Mouse (Mus musculus) fat pad, adult 2 months (tissue): Measurements from ENCODE around the gene Fiz1.
"Not testable (repeated sequence)": the region's sequence is repeated elsewhere in the genome, so short reads cannot be mapped to it uniquely, and the experiment has no call there.

Experiments
- DNase-seq: peaks from one replicate; pipeline ENCODE4 v3.0.0-alpha.2; 2011; ENCODE audit warnings: low read depth, low spot score; ENCODE audit errors: extremely low read depth

The Fiz1 gene

DNA sequence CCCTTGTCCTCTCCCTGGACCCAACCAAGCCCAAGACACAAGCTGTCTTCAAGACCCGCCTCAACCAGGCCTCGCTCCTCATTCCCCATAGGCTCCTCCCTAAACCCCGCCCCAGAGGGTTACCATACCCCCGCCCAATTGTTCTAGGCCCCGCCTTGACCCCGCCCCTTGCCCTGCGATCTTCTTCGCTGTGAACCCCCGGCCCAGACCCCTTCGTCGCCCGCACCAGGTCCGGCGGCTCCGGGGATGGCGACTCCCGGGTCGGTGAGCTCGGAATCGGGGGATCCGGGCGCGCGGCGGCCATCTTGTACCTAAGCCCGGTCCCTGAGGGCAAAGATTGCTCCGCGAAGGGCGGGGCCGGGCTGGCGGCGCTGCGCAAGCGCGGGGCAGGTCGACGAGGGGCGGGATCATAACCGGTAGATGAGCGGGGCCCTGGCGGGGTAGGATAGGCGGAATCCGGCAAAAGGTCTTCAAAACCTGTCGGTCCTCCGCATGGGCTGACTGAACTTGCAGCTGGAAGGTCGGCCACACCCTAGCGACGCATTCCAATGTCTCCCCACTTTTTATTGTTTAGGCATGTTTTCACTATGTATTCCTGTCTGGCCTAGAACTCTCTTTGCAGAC lies 23.7 kb upstream of the Fiz1 start, which contains the start of gene Zfp784:
TSS of gene Zfp784 (minus strand) at position 338 of the 624 bp plus-strand sequence.
- peak; percentile 42 for DNase-seq

DNA sequence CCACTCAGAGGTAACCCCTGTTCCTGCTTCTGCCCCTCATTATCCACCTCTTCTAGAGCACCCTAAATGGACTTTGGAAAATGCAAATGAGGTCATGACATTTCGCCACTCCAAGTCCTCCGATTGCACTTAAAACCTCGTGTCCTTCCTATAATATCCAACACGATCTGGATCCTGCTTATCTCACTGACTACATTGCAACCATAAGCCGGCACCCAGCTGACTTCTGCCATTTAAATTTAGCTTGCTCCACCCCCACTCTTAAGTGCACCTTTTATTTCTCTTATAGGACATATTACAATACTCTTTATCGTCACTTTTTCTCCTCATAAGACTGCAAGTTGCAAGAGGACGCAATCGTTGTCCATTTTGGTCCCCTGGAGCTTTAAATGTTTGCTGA lies 23.0 kb upstream of the Fiz1 start:
- no peak for DNase-seq

DNA sequence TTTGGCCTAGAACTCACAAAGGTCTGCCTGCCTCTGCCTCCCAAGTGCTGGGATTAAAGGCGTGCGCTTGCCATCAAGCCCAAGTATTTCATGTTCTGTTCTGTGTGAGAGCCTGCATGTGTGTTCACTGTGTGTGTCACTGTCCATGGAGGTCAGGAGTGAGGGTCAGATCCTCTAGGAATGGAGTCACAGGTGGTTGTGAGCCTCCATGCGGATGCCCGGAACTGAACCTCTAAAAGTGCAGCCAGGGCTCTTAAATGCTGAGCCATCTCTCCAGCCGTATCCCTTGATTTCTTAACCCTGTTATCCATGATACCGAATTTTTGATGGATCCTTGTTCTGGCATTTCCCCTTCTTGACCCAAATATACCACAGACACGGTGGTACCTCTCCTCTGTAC lies 22.5 kb upstream of the Fiz1 start:
- DNase-seq = no peak

DNA sequence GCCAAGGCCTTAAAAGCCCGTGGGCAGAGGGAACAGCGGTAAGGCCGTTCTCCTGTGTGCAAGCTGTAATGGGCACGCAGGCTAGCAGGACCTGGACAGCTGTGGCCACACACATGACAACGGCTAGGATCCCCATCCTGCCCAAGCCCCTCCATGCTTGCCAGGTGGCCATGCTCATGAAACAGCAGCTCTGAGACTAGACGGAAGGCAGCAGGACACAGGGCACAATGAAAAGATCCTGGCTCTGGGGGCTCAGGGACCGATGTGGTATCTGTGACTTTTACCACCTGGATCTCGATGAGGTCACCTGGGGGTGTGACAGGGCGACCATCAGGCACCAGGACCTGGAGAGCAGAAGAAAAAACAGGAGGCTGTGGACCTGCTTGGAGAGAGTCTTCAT lies 21.6 kb upstream of the Fiz1 start:
- no peak for DNase-seq

DNA sequence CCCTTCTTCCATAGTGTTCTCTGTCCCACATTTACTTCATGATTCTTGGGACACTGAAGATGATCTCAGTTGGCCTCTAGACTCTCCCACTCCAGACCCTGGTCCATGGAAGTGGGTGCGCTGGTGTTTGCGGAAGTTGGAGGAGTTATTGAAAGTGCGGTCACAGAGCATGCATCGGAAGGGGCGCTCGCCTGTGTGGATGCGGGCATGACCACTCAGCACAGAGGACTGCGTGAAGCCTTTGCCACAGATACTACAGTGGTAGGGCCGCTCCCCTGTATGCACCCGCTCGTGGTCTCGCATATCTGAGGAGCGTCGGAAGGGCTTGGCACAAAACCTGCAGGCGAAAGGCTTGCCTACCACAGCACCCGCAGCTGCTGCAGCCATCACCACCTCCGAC lies 21.1 kb upstream of the Fiz1 start:
- DNase-seq = no peak

DNA sequence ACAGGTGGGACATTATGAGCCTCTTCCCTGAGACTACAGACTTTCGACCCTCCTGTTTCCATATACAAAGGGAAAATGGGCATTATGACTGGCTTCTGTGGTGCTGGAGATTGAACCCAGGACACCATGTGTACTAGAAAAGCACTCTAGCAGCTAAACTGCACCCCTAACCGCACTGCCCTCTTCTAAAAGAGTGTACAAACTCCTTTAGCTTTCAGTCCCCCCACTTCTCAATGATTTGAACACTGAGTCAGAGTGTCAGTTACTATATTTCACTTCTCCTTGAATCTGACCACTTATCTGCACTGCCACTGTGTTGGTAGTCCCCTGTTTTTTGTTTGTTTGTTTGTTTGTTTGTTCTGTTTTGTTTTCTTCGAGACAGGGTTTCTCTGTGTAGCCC lies 19.3 kb upstream of the Fiz1 start, which contains the start of gene 4632433K11Rik:
TSS of gene 4632433K11Rik (plus strand) at position 301 of the 400 bp plus-strand sequence.
- DNase-seq = no peak

DNA sequence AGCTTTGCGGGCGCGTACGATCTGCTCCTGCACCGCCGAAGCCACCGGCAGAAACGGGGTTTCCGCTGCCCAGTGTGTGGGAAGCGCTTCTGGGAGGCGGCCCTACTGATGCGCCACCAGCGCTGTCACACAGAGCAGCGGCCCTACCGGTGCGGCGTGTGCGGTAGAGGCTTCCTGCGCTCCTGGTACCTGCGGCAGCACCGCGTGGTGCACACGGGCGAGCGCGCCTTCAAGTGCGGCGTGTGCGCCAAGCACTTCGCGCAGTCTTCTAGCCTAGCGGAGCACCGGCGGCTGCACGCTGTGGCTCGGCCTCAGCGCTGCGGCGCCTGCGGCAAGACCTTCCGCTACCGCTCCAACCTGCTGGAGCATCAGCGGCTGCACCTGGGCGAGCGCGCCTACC lies 17.0 kb upstream of the Fiz1 start:
- DNase-seq = no peak

DNA sequence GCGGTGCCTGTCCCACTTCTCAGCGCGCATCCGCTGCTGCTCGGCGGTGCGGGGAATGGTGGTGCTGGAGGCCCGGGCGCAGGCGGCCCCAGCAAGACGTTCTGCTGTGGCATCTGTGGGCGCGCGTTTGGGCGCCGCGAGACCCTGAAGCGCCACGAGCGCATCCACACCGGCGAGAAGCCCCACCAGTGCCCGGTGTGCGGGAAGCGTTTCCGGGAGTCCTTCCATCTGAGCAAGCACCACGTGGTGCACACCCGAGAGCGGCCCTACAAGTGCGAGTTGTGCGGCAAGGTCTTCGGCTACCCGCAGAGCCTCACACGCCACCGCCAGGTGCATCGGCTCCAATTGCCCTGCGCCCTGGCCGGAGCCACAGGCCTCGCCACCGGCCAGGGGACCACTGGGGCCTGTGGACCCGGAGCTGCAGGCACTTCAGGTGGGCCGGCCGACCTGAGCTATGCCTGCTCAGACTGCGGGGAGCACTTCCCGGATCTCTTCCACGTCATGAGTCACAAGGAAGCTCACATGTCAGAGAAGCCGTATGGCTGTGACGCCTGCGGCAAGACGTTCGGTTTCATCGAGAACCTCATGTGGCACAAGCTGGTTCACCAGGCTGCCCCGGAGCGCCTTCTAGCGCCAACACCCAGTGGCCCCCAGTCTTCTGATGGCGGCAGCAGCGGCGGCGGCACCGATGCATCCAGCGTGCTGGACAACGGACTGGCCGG lies 16.2 kb upstream of the Fiz1 start:
- no peak for DNase-seq

DNA sequence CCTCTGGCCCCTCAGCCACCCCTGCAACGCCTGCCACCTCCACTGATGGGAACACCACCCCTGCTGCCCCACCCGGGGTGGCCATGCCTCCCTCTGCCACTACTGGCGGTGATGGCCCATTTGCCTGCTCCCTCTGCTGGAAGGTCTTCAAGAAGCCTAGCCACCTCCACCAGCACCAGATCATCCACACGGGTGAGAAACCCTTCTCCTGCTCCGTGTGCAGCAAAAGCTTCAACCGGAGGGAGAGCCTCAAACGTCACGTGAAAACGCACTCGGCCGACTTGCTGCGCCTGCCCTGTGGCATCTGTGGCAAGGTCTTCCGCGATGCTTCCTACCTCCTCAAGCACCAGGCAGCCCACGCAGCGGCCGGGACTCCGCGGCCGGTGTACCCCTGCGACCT lies 15.4 kb upstream of the Fiz1 start:
- DNase-seq = no peak

DNA sequence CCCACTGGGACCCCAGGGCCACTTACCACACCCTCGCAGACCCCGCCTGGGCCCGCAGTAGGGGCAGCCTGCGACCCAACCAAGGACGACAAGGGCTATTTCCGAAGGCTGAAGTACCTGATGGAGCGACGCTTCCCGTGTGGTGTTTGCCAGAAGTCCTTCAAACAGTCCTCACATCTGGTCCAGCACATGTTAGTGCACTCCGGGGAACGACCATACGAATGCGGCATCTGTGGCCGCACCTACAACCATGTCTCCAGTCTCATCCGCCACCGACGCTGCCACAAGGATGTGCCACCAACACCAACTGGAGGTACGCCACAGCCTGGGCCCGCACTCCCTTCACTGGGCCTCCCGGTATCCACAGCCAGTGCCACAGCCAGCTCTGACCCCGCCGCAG lies 15.0 kb upstream of the Fiz1 start:
- DNase-seq = no peak

DNA sequence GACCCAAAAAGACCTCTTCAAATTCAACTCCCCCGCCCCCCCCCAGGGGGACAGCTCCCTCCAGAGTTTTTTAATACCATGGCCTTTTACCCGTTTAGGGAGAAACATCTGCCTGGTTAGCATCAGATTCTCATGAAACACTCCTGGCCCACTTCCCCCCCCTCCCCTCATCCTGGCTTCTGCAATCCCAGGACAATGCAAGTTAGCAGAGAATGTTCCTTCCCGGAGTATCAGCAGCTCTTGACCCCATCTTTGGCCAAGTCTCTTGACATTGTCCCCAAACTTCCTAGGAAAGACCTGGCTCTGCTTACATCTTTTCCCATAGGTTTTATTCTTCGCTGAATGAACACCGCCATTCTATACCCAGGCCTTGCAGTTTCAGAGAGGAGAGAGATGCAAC lies 6.7 kb upstream of the Fiz1 start:
- no peak for DNase-seq

DNA sequence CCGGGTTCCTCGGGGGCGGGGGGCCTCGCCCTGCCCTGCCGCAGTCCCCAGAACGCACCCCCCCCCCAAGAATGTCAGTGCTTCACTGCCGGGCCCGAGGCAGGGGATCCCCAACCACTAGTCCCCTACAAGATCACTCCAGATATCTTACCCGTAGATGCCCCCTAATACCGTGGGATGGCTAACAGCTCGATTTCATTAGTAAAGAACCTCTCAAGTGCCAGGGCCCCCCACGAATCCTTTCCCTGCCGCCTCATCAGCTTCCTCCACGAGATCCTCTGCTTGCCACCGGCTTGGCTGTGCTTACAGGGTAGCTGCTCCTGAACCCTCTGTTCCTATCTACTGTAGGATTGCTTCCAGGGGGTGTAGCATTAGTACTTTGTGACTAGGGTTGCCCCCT lies 6.2 kb upstream of the Fiz1 start:
- no peak for DNase-seq

DNA sequence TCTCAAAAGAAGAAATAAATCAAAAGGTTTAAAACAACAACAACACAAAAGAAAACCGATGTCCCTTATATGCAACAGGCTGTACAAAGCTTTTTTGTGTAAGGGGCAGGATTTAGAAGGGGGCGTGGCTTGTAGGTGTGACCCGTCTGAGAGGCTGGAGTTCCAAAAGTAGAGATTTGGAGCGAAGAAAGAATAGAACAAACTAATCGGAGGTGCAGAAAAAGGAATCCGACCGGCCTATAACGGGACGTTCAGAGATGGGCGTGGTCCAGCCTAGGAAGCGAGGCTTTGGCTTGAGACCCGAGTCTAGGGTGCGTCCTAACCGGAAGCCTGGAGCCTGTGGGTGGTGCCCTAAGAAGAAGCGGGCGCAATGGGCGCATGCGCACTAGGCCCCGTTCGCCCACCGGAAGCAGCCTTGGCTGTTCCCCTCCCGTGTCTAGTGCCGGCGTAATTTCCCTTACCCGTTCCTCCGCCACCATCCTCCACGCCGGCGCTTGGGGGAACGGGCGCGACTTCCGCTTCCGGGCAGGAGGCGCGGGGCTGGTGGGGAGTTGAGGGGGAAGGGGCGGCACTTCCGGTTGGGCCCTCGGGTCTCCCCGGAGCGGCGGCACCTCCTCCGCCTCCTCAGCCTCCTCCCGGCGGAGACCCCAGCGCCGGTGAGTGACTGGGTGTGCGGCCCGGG lies 5.6 kb upstream of the Fiz1 start, which contains the start of the genes Zfp865 and Ccdc106:
TSS of gene Zfp865 (plus strand) at position 377 of the 682 bp plus-strand sequence.
TSS of gene Ccdc106 (plus strand) at position 554 of the 682 bp plus-strand sequence.
- peak; percentile 74 for DNase-seq

DNA sequence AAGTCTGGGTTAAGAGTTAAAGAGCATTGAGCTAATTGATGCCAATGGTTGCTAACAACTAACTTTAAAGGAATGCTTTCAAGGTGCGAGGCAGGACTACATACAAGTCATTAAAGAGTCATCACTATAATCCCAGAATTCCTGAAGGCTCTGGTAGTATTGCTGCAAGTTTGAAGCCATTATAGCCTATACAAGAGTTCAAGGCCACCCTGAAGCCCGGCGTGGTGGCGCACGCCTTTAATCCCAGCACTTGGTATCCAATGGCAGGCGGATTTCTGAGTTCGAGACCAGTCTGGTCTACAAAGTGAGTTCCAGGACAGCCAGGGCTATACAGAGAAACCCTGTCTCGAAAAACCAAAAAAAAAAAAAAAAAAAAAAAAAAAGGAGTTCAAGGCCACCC lies 5.1 kb upstream of the Fiz1 start:
- DNase-seq = not testable (repeated sequence)

DNA sequence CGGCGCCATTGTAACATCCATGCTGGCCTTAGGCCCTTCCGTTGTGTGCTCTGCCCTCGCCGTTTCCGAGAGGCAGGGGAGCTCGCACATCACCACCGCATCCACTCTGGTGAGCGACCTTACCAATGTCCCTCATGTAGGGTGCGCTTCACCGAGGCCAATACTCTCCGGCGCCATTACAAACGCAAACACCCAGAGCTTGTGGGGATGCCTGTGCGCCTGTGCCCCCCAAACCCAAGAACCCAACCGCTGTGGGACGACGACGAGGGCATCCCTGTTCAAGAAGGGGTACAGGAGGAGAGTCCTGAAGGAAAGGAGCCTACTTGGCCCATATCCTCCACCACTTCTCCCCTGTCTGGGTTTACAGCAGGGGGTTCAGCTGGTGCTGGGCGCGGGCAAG lies 3.4 kb upstream of the Fiz1 start:
- DNase-seq = no peak

DNA sequence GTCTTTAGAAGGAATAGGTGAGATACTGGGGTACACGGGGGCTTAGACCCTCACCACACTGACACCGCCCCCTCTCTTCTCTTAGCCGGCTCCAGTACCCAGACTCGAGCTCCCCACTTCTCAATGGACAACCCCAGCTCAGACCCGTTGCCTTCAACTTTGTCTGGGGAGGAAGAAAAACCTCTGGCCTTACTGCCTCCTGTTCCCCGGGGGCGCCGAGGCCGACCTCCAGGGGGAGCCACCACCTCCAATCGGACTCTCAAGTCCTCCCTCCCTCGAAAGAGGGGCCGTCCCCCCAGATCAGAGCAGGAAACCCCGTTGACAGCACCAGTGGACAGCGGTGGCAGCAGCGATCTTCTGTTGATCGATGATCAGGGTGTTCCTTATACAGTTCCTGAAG lies 2.9 kb upstream of the Fiz1 start:
- DNase-seq = no peak

DNA sequence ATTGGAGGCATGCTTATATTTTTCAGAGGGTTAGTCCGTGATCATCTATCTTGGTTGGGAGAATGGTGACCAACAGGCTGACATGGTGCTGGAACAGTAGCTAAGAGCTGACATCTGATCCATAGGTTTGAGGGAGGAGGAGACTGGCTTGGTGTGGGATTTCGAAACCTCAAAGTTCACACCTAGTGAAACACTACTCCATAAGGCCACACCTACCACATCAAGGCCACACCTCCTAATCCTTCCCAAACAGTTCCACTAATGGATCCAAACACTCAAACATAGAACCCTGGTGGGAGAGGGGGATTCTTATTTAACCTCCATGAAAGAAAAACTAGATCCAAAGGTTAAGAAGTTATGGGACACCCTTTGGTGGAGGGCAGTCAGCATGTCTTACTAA lies 2.4 kb upstream of the Fiz1 start:
- DNase-seq = no peak

DNA sequence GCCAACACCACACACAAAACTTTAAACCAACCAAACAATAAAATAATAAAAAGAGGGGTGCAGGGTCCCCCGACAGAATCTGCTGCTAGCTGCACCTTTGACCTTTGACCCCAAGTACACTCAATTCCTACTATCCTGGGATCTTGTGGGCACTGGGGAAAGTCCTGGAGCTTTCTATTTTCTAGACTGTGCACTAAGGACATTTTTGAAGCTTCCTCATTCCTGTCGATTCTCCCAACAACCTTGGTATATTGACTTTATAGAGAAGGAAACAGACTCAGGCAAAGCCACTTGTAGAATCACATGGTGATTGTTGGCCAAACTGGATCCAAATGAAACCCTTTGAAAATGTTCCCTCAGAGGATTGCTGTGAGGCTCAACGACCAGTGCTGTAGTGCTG lies 1.6 kb upstream of the Fiz1 start:
- DNase-seq = no peak

DNA sequence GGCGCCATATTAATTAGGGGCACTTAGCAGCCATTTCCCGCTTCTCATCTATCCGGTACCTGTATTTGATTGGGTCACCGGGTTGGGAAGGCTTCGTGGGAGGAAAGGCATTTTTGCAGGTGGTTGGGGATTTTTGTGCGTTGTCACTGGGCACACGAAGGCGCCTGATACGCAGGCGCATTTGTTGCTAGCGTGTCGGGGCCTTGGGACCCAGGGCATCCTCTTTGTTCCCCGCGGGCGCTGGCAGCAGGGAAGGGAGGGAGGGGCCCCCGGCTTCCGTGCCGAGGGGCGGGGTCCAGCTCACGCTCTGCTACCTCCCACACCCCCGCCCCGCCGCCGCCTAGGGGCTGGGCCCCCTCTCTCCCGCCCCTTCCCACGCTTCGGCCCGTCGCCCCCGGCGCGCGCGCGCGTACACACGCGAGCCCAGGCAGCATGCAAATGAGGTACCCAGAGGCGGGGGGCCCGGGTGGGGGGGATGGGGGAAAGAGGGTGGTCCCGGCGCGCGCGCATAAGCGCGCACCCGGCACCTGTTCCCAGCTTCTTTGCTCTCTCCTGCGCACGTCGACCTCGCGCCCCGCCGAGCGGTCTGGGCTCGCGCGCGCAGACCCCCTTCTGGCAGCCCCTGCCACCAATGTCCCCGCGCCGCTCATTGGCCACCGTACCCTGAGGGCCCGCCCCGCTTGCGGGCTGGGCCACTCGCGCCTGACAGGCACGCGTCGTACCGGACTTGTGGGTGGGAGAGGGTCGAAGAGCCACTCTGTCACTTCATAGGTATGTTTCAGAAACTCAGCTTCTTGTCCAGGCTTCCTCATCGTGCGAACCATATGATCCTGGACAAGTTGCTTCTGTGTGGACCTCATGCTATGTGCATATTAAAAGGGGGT lies 863 bp upstream of the Fiz1 start, which contains the start of gene Gm44973:
TSS of gene Gm44973 (plus strand) at position 379 of the 884 bp plus-strand sequence.
- DNase-seq = peak; percentile 80

DNA sequence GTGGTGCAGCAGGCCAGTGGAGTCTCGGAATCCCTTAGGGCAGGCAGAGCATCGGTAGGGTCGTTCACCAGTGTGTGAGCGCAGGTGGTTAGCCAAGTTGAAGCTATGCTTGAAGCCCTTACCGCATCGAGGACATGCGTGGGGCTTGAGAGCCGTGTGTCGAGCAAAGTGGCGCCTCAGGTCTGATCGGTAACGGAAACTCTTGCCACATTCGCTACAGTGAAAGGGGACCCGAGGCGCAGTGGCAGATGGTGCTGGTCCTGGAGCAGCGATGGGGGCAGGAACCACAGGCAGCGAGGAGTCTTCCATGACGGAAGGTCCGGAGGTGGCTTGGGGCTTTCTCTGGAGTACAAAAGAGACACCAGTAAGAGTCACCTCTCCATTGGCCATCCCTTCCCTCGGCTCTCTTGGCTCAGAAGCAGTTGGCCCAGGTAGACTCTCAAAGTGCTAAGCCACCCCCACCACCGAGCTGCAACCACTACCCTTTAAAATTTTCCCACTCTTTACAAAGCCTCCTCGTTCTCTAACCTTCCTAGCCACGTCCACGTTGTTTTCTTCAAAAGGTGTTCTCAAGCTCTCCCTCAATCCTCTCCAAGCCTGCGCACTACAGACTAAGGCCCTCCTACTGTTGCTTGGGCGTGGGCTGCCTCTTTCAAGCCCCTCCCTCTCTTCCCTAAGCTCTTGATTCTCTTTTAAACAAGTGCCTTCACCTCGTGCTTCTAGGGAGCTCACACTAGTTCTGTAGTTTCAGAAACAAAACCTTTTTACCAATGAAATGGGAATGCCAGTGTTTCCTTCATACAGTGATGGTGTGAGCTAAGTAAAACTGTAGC lies 1.6 kb downstream of the Fiz1 start:
- no peak for DNase-seq
